Comparison of ENCODE assay signal across 9 mouse cellular contexts in the genomic region with DNA sequence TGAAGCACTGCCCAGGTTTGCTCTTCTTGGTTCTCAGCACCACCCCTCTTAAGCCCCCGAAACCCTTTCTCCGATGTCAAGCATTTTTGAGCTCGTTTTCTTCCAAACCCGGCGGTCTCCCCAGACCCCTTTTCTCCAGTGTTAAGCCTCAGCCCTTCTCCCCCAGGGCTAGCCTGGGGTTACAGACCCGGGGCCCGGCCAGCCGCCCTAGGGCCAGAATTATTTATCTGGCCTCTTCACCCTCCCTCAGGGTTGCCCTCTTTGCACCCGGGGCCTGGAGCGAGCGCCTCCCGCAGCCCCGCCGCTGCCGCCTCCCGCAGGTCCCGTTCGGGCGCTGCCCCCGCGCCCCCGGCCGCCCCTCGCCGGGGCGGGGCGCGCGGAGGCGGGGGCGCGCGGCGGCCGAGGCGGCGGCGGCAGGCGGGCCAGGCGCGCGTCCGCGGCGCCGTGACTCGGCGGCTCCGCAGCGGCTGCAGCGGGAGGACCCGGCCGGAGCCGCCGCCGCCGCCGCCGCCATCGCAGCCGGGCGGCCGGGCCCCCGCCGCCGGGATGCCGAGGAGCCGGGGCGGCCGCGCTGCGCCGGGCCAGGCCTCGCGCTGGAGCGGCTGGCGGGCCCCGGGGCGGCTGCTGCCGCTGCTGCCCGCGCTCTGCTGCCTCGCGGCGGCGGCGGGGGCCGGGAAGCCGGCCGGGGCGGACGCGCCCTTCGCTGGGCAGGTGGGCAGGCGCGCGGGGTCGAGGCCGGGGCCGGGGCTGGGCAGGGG. TPM values are rescaled to one million over a fixed set of nuclear protein-coding genes. Genes with fewer than 3 reads are reported as not detected.
A peak's percentile ranks its signal among the peaks of the same experiment; 100 is the strongest.
DNase-seq lines count a peak whose midpoint lies in the region; ATAC-seq and TF ChIP-seq lines count a peak whose summit lies in the region.
"Had no signal": no experiment of that assay in that cellular context is flagged by ENCODE, and none has a peak within 500 bp of the region (broad histone marks: within the 10 kb centered on the region; RNA-seq: fewer than 3 reads in every experiment).

A gene (plus strand): TSS at position 416 of the 758 bp plus-strand sequence.

- peak within 1 kb of the TSS; percentile 75 for H3K4me2 ChIP-seq in forebrain, embryonic 12.5 days
- H3K4me2 ChIP-seq in limb, embryonic 11.5 days (ENCODE audit: low read depth, severe bottlenecking), result peak within 1 kb of the TSS; percentile 97

- H3K27ac ChIP-seq in heart, embryonic 10.5 days, result no peak within 1 kb of the TSS
- H3K27ac ChIP-seq in forebrain, embryonic 12.5 days, result peak within 1 kb of the TSS; percentile 59
- H3K27ac ChIP-seq in limb, embryonic 11.5 days (replicated peaks; ENCODE audit: low read depth, low read length), result no peak within 1 kb of the TSS
- H3K27ac ChIP-seq: macrophage had no signal

- peak within 1 kb of the TSS; percentile 72 for H3K4me3 ChIP-seq in heart, embryonic 10.5 days
- H3K4me3 ChIP-seq in E14TG2a.4 (replicated peaks; ENCODE audit: low read length), result peak within 1 kb of the TSS; percentile 81
- peak within 1 kb of the TSS; percentile 58 for H3K4me3 ChIP-seq in forebrain, embryonic 12.5 days (replicated peaks)
- H3K4me3 ChIP-seq in limb, embryonic 11.5 days (ENCODE audit: low read depth, low read length), result peak within 1 kb of the TSS; percentile 37; the same call in 1 of the 2 replicates

- H3K36me3 ChIP-seq in heart, embryonic 10.5 days, result no peaks in the 10 kb centered on the region
- H3K36me3 ChIP-seq in E14TG2a.4 (ENCODE audit: insufficient read depth, low read length), result no peaks in the 10 kb centered on the region
- no peaks in the 10 kb centered on the region for H3K36me3 ChIP-seq in forebrain, embryonic 12.5 days (replicated peaks)
- H3K36me3 ChIP-seq in limb, embryonic 11.5 days (ENCODE audit: control insufficient read depth, insufficient read depth, low read length), result no peaks in the 10 kb centered on the region

- H3K9me3 ChIP-seq in heart, embryonic 10.5 days, result no peaks in the 10 kb centered on the region
- H3K9me3 ChIP-seq in E14TG2a.4 (ENCODE audit: low read length), result no peaks in the 10 kb centered on the region
- no peaks in the 10 kb centered on the region for H3K9me3 ChIP-seq in forebrain, embryonic 12.5 days
- no peaks in the 10 kb centered on the region for H3K9me3 ChIP-seq in limb, embryonic 11.5 days (ENCODE audit: control insufficient read depth, low read length)

- H3K27me3 ChIP-seq in heart, embryonic 10.5 days (ENCODE audit: insufficient read depth, poor library complexity, severe bottlenecking), result peaks cover 63% of the 10 kb centered on the region
- peaks cover 60% of the 10 kb centered on the region for H3K27me3 ChIP-seq in E14TG2a.4 (ENCODE audit: insufficient read depth, low read length)
- H3K27me3 ChIP-seq in forebrain, embryonic 12.5 days, result peaks cover 55% of the 10 kb centered on the region
- H3K27me3 ChIP-seq in limb, embryonic 11.5 days (ENCODE audit: control insufficient read depth, insufficient read depth, low read length), result peaks cover 24% of the 10 kb centered on the region

- DNase-seq in heart, embryonic 10.5 days (ENCODE audit: low spot score), result no peak
- no peak for DNase-seq in heart, adult 9 months (ENCODE audit: low spot score in 2 of 2)
- DNase-seq in limb, embryonic 11.5 days (ENCODE audit: low spot score), result peak; percentile 26
- peak; percentile 22 for DNase-seq in retina, embryonic 14.5 days (ENCODE audit: low spot score)
- DNase-seq in frontal cortex, postnatal 36 days (ENCODE audit: low spot score in 2 of 2), result no peak
- no peak for DNase-seq in kidney, adult 11 months

- peak within 1 kb of the TSS; percentile 68 for H3K9ac ChIP-seq in forebrain, embryonic 12.5 days
- no peak within 1 kb of the TSS for H3K9ac ChIP-seq in limb, embryonic 11.5 days (ENCODE audit: low read length)

- no peak; the same call in 1 of the 2 replicates for ATAC-seq in forebrain, embryonic 12.5 days (ENCODE audit: low FRiP score)
- no peak for ATAC-seq in limb, embryonic 11.5 days (ENCODE audit: insufficient number of reproducible peaks, low FRiP score, low TSS enrichment, low read depth)

- WGBS in heart, embryonic 10.5 days, result 26% methylated on average over 100 of the region's 100 CpGs
- 2% methylated on average over 47 of the region's 100 CpGs for WGBS in forebrain, embryonic 12.5 days
- WGBS in limb, embryonic 11.5 days, result 3% methylated on average over 25 of the region's 100 CpGs

- peaks cover 9% of the 10 kb centered on the region; the same call in 1 of the 2 replicates for H3K4me1 ChIP-seq in heart, embryonic 10.5 days
- peaks cover 11% of the 10 kb centered on the region for H3K4me1 ChIP-seq in E14TG2a.4 (replicated peaks; ENCODE audit: low read depth, low read length)
- H3K4me1 ChIP-seq in forebrain, embryonic 12.5 days, result peaks cover 17% of the 10 kb centered on the region
- 0 out of 2 replicates have a peak, but pooled peaks cover 4% of the 10 kb centered on the region for H3K4me1 ChIP-seq in limb, embryonic 11.5 days (ENCODE audit: control insufficient read depth, insufficient read depth, low read length)

- no peak for TF ChIP-seq CTCF in E14TG2a.4 (conservative IDR thresholded peaks at IDR 0.05; ENCODE audit: low read length)

RNA-seq across cellular contexts. Expression of the gene that starts here (rescaled TPM):
- polyA plus RNA-seq in heart, embryonic 10.5 days (2016; fragmentation: Nextera tagmentation; extraction: Ambion mirVana), result 0.06 TPM in 1 of 2 replicates, not detected in the other
- polyA plus RNA-seq in forebrain, embryonic 12.5 days (2016; fragmentation: Nextera tagmentation; extraction: Ambion mirVana), result 3.4 and 4.4 TPM in 2 replicates
- not detected in 2 replicates for polyA plus RNA-seq in limb, embryonic 11.5 days (2014; fragmentation: Nextera tagmentation; extraction: Ambion mirVana)

Comparison
In these comparisons a context has a peak if more than half of its experiments do, and no peak if none do; other contexts are left out.
1. Peak in DNase-seq, H3K4me3 ChIP-seq and H3K4me2 ChIP-seq in limb, embryonic 11.5 days; RNA of the gene not detected or under 1 TPM.